Mouse (Mus musculus) neural tube, embryonic 14.5 days (tissue): ENCODE results near the gene Spic. TPM values are rescaled to one million over a fixed set of nuclear protein-coding genes. Genes with fewer than 3 reads are reported as not detected.

ENCODE experiments used
- ATAC-seq: fragments of 200-750 bp; cut with Nextera tagmentation; 2 replicates; pipeline ENCODE4 v1.8.0; 2017; ENCODE audit warnings: low read depth, mild to moderate bottlenecking, moderate TSS enrichment, moderate library complexity
- H3K27ac ChIP-seq: fragments of 300-500 bp; sonication (generic); 2 replicates; pipeline ENCODE4 v1.5.1; 2014; ENCODE audit warnings: low read depth, mild to moderate bottlenecking, control low read depth, low read length, moderate library complexity, mixed read lengths
- H3K27me3 ChIP-seq: fragments of 300-500 bp; sonication (generic); 2 replicates; pipeline ENCODE4 v1.6.1; 2014; ENCODE audit warnings: low read length; ENCODE audit not compliant: control insufficient read depth, insufficient read depth
- H3K36me3 ChIP-seq: fragments of 300-500 bp; sonication (generic); 2 replicates; pipeline ENCODE4 v1.6.1; 2014; ENCODE audit warnings: low read length, mixed read lengths; ENCODE audit not compliant: control insufficient read depth, insufficient read depth
- H3K4me1 ChIP-seq: fragments of 300-500 bp; sonication (generic); 2 replicates; pipeline ENCODE4 v1.6.1; 2014; ENCODE audit warnings: low read length; ENCODE audit not compliant: control insufficient read depth, insufficient read depth
- H3K4me2 ChIP-seq: fragments of 300-500 bp; sonication (generic); 2 replicates; pipeline ENCODE4 v1.6.1; 2014; ENCODE audit warnings: mild to moderate bottlenecking, low read depth, low read length, control low read depth
- H3K4me3 ChIP-seq: fragments of 300-500 bp; sonication (generic); 2 replicates; pipeline ENCODE4 v1.5.1; 2014; ENCODE audit warnings: low read depth, low read length, control low read depth, mixed read lengths
- H3K9ac ChIP-seq: fragments of 300-500 bp; sonication (generic); replicated peaks from 2 replicates; pipeline ENCODE4 v1.6.1; 2014; ENCODE audit warnings: low read depth, mild to moderate bottlenecking, control low read depth, low read length, mixed read lengths
- H3K9me3 ChIP-seq: fragments of 300-500 bp; sonication (generic); 2 replicates; pipeline ENCODE4 v1.6.1; 2016; ENCODE audit warnings: low read length; ENCODE audit not compliant: control insufficient read depth
- WGBS: fragments of 180-500 bp; shearing (Covaris S2); extraction: QIAGEN DNeasy Blood & Tissue Kit; methylation state at CpG from one replicate; pipeline ENCODE4 v1.1.7; 2014; 5-methylcytosine and 5-hydroxymethylcytosine counted together
- polyA plus RNA-seq: library from polyadenylated mRNA; unstranded; fragments of >200 nt; fragmentation: Nextera tagmentation; extraction: Ambion mirVana; gene quantifications from 2 replicates; pipeline ENCODE4 v1.2.1, GENCODE M21; 2014

The Spic gene
- polyA plus RNA-seq, 1 experiment from 2014 or later, result not detected

GRCm38 (mm10) chr10:88716986-88717755 lies 32.4 kb upstream of the Spic start:
- no peak overlapping the region for H3K9ac ChIP-seq
- 54% methylated on average over 13 of the region's 13 CpGs for WGBS
- H3K27ac ChIP-seq, result no peak overlapping the region
- no peak overlapping the region for H3K4me3 ChIP-seq
- no peaks in the 10 kb centered on the region for H3K4me1 ChIP-seq
- no peak for ATAC-seq
- H3K36me3 ChIP-seq, result no peaks in the 10 kb centered on the region
- no peak overlapping the region for H3K4me2 ChIP-seq
- no peaks in the 10 kb centered on the region for H3K27me3 ChIP-seq
- no peaks in the 10 kb centered on the region for H3K9me3 ChIP-seq

- Histone ChIP-seq H3K36me3 (no peaks in the 10 kb centered on the region), H3K4me3 (no peak overlapping the region), H3K27me3 (no peaks in the 10 kb centered on the region), H3K27ac (no peak overlapping the region), H3K4me1 (no peaks in the 10 kb centered on the region), H3K9ac (no peak overlapping the region), H3K4me2 (no peak overlapping the region), H3K9me3 (no peaks in the 10 kb centered on the region)
- no peak for ATAC-seq
- WGBS, result 78% methylated on average over 6 of the region's 6 CpGs
Observed at GRCm38 (mm10) chr10:88715621-88716020, 30.8 kb upstream of the Spic start.

- 90% methylated on average over 4 of the region's 4 CpGs for WGBS
- Histone ChIP-seq H3K4me3 (no peak overlapping the region), H3K27me3 (no peaks in the 10 kb centered on the region), H3K27ac (no peak overlapping the region), H3K4me2 (no peak overlapping the region), H3K4me1 (no peaks in the 10 kb centered on the region), H3K9me3 (no peaks in the 10 kb centered on the region), H3K36me3 (no peaks in the 10 kb centered on the region), H3K9ac (no peak overlapping the region)
- no peak for ATAC-seq
Observed at GRCm38 (mm10) chr10:88714744-88715143, 29.9 kb upstream of the Spic start.

GRCm38 (mm10) chr10:88712359-88712758 lies 27.5 kb upstream of the Spic start:
- Histone ChIP-seq H3K9me3 (no peaks in the 10 kb centered on the region), H3K9ac (no peak overlapping the region), H3K27me3 (no peaks in the 10 kb centered on the region), H3K4me2 (no peak overlapping the region), H3K4me1 (no peaks in the 10 kb centered on the region), H3K4me3 (no peak overlapping the region), H3K36me3 (no peaks in the 10 kb centered on the region), H3K27ac (no peak overlapping the region)
- 85% methylated on average over 6 of the region's 6 CpGs for WGBS
- no peak for ATAC-seq

GRCm38 (mm10) chr10:88708671-88709523 lies 24.1 kb upstream of the Spic start:
- no peak for ATAC-seq
- no peaks in the 10 kb centered on the region for H3K4me1 ChIP-seq
- H3K9ac ChIP-seq, result no peak overlapping the region
- WGBS, result 63% methylated on average over 10 of the region's 10 CpGs
- H3K27ac ChIP-seq, result no peak overlapping the region
- H3K9me3 ChIP-seq, result no peaks in the 10 kb centered on the region
- H3K4me2 ChIP-seq, result no peak overlapping the region
- H3K27me3 ChIP-seq, result no peaks in the 10 kb centered on the region
- H3K4me3 ChIP-seq, result no peak overlapping the region
- no peaks in the 10 kb centered on the region for H3K36me3 ChIP-seq

GRCm38 (mm10) chr10:88700938-88701337 lies 16.1 kb upstream of the Spic start:
- 79% methylated on average over 6 of the region's 6 CpGs for WGBS
- no peak overlapping the region for H3K27ac ChIP-seq
- no peaks in the 10 kb centered on the region for H3K27me3 ChIP-seq
- H3K36me3 ChIP-seq, result no peaks in the 10 kb centered on the region
- H3K4me2 ChIP-seq, result no peak overlapping the region
- H3K9me3 ChIP-seq, result no peaks in the 10 kb centered on the region
- H3K9ac ChIP-seq, result no peak overlapping the region
- no peaks in the 10 kb centered on the region for H3K4me1 ChIP-seq
- H3K4me3 ChIP-seq, result no peak overlapping the region
- ATAC-seq, result no peak

GRCm38 (mm10) chr10:88682904-88683563 lies 1.8 kb downstream of the Spic start:
- Histone ChIP-seq H3K4me1 (no peaks in the 10 kb centered on the region), H3K27me3 (no peaks in the 10 kb centered on the region), H3K27ac (no peak overlapping the region), H3K36me3 (no peaks in the 10 kb centered on the region), H3K4me2 (no peak overlapping the region), H3K4me3 (no peak overlapping the region), H3K9ac (no peak overlapping the region), H3K9me3 (no peaks in the 10 kb centered on the region)
- 83% methylated on average over 4 of the region's 4 CpGs for WGBS
- ATAC-seq, result no peak

- Histone ChIP-seq H3K9ac (no peak overlapping the region), H3K4me2 (no peak overlapping the region), H3K9me3 (no peaks in the 10 kb centered on the region), H3K4me3 (no peak overlapping the region), H3K36me3 (no peaks in the 10 kb centered on the region), H3K27me3 (no peaks in the 10 kb centered on the region), H3K27ac (no peak overlapping the region), H3K4me1 (no peaks in the 10 kb centered on the region)
- no peak for ATAC-seq
- WGBS, result 96% methylated on average over 7 of the region's 7 CpGs
Observed at GRCm38 (mm10) chr10:88672825-88673224, 12.0 kb downstream of the Spic start.

- no peaks in the 10 kb centered on the region for H3K36me3 ChIP-seq
- no peaks in the 10 kb centered on the region for H3K27me3 ChIP-seq
- no peak overlapping the region for H3K4me3 ChIP-seq
- no peak overlapping the region for H3K9ac ChIP-seq
- 93% methylated on average over 6 of the region's 6 CpGs for WGBS
- no peaks in the 10 kb centered on the region for H3K9me3 ChIP-seq
- H3K4me2 ChIP-seq, result no peak overlapping the region
- no peak overlapping the region for H3K27ac ChIP-seq
- ATAC-seq, result no peak
- H3K4me1 ChIP-seq, result no peaks in the 10 kb centered on the region
Observed at GRCm38 (mm10) chr10:88672123-88672522, 12.7 kb downstream of the Spic start.
